Mouse (Mus musculus) lung, postnatal 4 days (tissue): ENCODE data around the gene Ppp1r37.
A peak's percentile ranks its signal among the peaks of the same experiment; 100 is the strongest.
"Not testable (repeated sequence)": the region's sequence is repeated elsewhere in the genome, so short reads cannot be mapped to it uniquely, and the experiment has no call there.

Experiments
- DNase-seq, 2 experiments: peaks; one replicate each; pipeline ENCODE4 v3.0.0; 2021

Gene Ppp1r37

GRCm38 (mm10) chr7:19562643-19563410 lies at the start of gene Ppp1r37:
Ppp1r37 (minus strand) TSS chr7:19563076.
- no peak for DNase-seq

GRCm38 (mm10) chr7:19610969-19611368 lies 48.1 kb upstream of the Ppp1r37 start:
- no peak for DNase-seq

DNA sequence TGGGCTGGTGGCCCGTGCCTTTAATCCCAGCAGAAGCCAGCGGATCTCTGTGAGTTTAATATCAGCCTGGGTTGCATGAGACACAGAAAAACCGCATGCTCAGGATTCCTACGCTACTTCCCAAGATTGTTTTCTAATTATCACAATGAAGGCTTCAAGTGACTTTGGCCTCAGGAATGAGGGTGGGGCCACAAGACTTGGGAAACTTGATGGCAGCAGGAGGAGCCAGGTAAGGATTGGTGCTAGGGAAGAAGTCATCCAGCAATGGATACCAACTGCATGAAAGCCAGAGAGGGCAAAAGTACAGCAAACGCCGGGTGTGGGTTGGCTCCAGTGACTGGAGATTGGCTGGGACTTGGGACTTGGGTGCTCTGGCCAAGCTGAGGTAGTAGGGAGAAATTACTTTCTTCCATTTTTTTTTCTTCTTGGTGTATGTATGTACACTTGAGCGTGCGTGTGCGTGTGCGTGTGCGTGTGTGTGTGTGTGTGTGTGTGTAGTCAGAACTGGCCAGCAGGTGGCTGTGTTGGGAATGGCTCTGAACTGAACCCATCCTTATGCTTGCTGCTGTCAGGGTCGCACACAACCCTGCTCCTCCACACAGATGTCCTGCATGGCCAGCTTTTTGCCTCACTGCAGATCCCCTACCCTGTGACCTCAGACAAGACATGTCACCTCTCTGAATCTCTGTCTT lies 46.9 kb upstream of the Ppp1r37 start:
- no peak for DNase-seq

DNA sequence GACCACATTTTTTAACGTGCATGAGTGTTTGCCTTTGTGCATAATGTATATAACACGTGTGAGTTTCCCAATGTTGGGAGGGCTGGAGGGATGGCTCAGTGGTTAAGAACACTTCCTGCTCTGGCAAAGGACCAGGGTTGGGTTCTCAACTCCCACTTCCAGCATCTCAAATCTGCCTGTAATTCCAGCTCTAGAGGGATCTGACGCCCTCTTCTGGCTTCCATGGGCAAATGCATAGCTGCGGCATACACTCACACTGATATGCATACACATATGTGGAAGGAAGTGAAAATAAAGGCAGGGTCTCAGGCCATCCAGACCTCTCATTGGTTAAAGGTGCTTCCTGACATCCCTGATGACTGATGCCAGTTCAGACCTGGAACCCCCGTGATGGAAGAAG lies 44.4 kb upstream of the Ppp1r37 start:
- DNase-seq: no peak

GRCm38 (mm10) chr7:19604606-19605214 lies 41.8 kb upstream of the Ppp1r37 start:
- DNase-seq: not testable (repeated sequence)

- peak; percentile 98 for DNase-seq
Observed at GRCm38 (mm10) chr7:19603849-19604605, 41.2 kb upstream of the Ppp1r37 start, which contains the start of gene Clasrp. Clasrp (minus strand) TSS chr7:19604486.

GRCm38 (mm10) chr7:19603055-19603454 lies 40.2 kb upstream of the Ppp1r37 start:
- peak in 1 of 2 experiments; percentile 16 for DNase-seq

DNA sequence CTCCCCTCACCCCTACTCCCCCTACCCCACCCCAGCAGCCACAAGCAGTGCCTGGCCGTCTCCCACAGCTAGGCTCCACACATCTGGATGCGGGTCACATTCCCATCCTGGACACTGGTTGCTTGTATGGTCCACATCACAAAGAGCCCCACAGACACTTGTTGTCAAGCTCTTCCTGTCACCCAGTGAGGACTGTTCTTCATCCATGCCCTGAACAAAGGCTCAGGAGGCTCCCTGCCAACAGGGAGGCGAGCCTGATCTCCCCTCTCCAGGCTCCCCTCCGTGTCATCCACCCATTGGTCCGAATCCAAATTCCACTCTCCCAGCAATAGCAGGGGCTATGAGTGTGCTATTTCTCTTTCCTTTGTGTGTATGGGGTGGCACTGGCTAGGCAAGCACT lies 37.7 kb upstream of the Ppp1r37 start:
- DNase-seq: no peak

- no peak for DNase-seq
Observed at GRCm38 (mm10) chr7:19593061-19593730, 30.3 kb upstream of the Ppp1r37 start.

DNA sequence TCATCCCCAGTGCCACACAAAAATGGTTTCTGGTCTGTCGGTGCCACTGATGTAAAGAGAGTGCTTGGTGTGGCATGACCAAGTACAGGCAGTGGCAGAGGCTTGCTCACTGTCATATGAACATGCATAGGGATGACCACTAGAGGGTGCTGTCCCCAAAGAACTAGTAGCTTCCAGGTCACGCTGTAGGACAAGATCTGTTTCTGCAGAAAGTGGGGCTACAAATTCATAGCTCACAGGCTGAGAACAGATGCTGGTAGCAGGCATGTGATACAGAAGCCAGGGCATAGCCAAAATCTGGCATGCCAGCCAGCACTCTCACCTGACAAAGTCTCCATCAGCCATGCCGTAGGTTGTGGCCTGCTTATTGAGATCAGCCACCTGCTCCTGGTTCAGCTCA lies 27.0 kb upstream of the Ppp1r37 start:
- DNase-seq: peak; percentile 52 to 83

DNA sequence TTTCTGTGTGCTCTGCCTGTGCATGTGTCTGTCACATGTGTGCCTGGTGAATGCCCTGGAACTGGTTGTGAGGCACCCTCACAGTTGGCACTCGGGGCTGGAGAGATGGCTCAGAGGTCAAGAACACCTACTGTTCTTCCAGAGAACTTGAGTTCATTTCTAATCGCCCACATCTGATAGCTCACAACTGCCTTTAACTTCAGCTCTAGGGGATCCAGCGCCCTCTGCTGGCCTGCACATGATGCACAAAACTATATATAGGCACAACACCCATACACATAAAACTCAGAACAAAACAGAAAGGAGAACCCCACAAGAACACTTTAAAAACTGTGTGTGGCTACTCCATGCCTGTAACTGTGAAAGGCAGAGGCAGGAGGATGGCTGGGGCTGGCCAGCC lies 26.3 kb upstream of the Ppp1r37 start:
- peak; percentile 51 to 69 for DNase-seq

DNA sequence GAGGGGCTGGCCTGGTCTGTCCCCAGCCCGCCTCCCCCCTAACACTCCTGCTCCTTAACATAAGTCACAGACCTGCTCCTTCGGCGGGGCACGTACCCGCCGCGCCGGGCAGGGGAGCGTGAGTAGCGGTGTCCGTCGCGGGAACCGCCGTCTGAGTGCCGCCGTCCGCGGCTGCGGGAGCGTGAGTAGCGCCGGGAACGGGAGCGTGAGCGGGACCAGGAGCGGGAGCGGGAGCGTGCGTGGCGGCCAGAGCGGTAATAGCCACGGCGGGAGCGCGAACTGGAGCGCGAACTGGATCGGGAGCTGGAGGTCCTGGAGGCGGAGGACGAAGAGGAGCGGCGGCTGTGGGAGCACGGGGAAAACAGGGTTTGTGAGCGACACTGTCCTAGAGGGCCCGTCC lies 23.4 kb upstream of the Ppp1r37 start:
- DNase-seq: no peak

DNA sequence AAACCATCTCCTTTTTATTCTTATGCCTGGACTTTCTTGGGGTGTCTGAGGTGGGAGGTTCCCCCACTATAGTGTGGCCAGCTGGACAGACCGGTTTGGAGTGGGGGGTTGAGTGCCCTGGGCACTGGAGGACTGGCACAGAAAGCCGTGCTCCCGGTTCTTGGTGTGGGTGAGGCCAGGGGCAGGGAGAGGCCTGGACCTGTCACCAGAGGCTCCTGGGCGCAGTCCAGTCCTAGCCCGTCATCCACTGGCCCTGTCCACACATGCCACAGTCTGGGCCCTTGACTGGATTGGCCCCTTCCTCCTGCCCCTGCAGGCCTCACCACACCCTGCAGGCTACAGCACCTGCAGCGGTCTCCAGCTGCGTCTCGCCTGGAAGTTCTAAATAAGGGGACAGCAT lies 17.8 kb upstream of the Ppp1r37 start:
- peak; percentile 71 to 85 for DNase-seq

DNA sequence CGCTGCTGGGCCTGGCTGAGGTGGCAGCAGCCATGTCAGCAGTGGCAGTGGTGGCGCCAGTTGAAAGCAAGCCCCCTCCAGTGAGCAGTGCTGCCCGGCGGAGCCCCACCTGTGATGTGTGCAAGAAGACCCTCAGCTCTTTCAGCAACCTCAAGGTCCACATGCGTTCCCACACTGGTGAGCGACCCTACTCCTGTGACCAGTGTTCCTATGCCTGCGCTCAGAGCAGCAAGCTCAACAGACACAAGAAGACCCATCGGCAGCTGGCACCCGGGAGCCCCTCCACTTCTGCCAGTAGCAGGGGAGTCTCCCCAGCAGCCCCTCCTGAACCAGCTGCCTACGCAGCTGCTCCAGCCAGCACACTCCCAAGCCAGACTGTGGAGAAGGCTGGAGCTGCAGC lies 16.9 kb upstream of the Ppp1r37 start:
- DNase-seq: peak in 1 of 2 experiments; percentile 25

- no peak for DNase-seq
Observed at GRCm38 (mm10) chr7:19578436-19578835, 15.6 kb upstream of the Ppp1r37 start.

GRCm38 (mm10) chr7:19577877-19578414 lies 15.1 kb upstream of the Ppp1r37 start:
- DNase-seq: peak; percentile 52 to 60

- DNase-seq: peak; percentile 35 to 54
Observed at GRCm38 (mm10) chr7:19577141-19577852, 14.4 kb upstream of the Ppp1r37 start, which contains the start of the genes Zfp296 and Gemin7. Zfp296 (plus strand) TSS chr7:19577287. Gemin7 (minus strand) TSS chr7:19577595.

DNA sequence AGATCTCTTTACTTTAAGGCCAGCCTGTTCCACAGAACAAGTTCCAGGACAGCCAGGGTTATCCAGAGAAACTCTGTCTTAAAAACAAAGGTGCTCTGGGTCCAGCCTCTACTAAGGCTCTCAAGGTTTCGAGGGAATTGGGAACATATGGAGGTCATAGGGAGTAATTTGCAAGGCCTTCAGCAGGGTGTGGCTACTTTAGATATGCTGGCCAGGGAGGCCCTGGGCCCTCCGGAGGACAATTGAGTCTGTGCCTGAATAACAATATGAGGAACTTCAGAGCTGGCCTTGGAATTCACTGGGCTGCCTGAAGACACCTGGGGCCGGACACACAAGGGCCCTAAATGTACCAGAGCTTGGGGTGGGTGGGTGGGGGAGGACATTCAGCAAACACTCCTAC lies 12.7 kb upstream of the Ppp1r37 start:
- no peak for DNase-seq

- DNase-seq: no peak
Observed at GRCm38 (mm10) chr7:19573776-19574140, 10.9 kb upstream of the Ppp1r37 start.

- DNase-seq: peak; percentile 89 to 91
Observed at GRCm38 (mm10) chr7:19572926-19573775, 10.3 kb upstream of the Ppp1r37 start.
